Mouse (Mus musculus): ENCODE measurements around the gene Rusc1.

- TF ChIP-seq CTCF (IDR thresholded peaks at IDR 0.05; ENCODE audit: borderline replicate concordance, insufficient read depth, low read depth, low read length) (no peak), POLR2A (IDR thresholded peaks at IDR 0.05; ENCODE audit: borderline replicate concordance, insufficient read depth, low read length) (no peak)
These were observed 13.8 kb upstream of the Rusc1 start for GRCm38 (mm10) chr3:89106881-89107280.
